Mouse (Mus musculus): Measurements from ENCODE around the gene Trp53i13. TPM values are rescaled to one million over a fixed set of nuclear protein-coding genes. Genes with fewer than 3 reads are reported as not detected.

Gene Trp53i13
- polyA plus RNA-seq, 1 experiment from 2014 or later, result 24.7 TPM

GRCm38 (mm10) chr11:77501971-77502370, 13.8 kb downstream of the Trp53i13 start:
- Histone ChIP-seq H3K27me3 (ENCODE audit: control insufficient read depth, insufficient read depth, low read length) (no peaks in the 10 kb centered on the region), H3K4me1 (ENCODE audit: control insufficient read depth, insufficient read depth, low read length) (peaks cover 21% of the 10 kb centered on the region), H3K27ac (ENCODE audit: low read length) (no peak overlapping the region), H3K4me2 (ENCODE audit: low read depth, low read length) (no peak overlapping the region), H3K4me3 (ENCODE audit: low read length) (no peak overlapping the region), H3K9me3 (replicated peaks; ENCODE audit: control insufficient read depth, low read length) (no peaks in the 10 kb centered on the region), H3K36me3 (ENCODE audit: control insufficient read depth, insufficient read depth) (peaks cover 50% of the 10 kb centered on the region), H3K9ac (ENCODE audit: low read length) (no peak overlapping the region)
- 90% methylated on average over 4 of the region's 4 CpGs for WGBS
- no peak for ATAC-seq (replicated peaks; ENCODE audit: extremely low read depth, insufficient read depth, low FRiP score)

GRCm38 (mm10) chr11:77501392-77501791, 14.4 kb downstream of the Trp53i13 start:
- no peak overlapping the region for H3K4me2 ChIP-seq (ENCODE audit: low read depth, low read length)
- ATAC-seq (replicated peaks; ENCODE audit: extremely low read depth, insufficient read depth, low FRiP score), result no peak
- no peak overlapping the region for H3K9ac ChIP-seq (ENCODE audit: low read length)
- H3K4me3 ChIP-seq (ENCODE audit: low read length), result no peak overlapping the region
- H3K9me3 ChIP-seq (replicated peaks; ENCODE audit: control insufficient read depth, low read length), result no peaks in the 10 kb centered on the region
- no peak overlapping the region for H3K27ac ChIP-seq (ENCODE audit: low read length)
- H3K27me3 ChIP-seq (ENCODE audit: control insufficient read depth, insufficient read depth, low read length), result no peaks in the 10 kb centered on the region
- WGBS, result 19% methylated on average over 5 of the region's 5 CpGs
- H3K4me1 ChIP-seq (ENCODE audit: control insufficient read depth, insufficient read depth, low read length), result peaks cover 25% of the 10 kb centered on the region
- peaks cover 47% of the 10 kb centered on the region for H3K36me3 ChIP-seq (ENCODE audit: control insufficient read depth, insufficient read depth)

- peaks cover 30% of the 10 kb centered on the region for H3K4me1 ChIP-seq (ENCODE audit: control insufficient read depth, insufficient read depth, low read length)
- WGBS, result 83% methylated on average over 17 of the region's 17 CpGs
- peaks cover 40% of the 10 kb centered on the region for H3K36me3 ChIP-seq (ENCODE audit: control insufficient read depth, insufficient read depth)
- H3K9me3 ChIP-seq (replicated peaks; ENCODE audit: control insufficient read depth, low read length), result no peaks in the 10 kb centered on the region
- H3K4me2 ChIP-seq (ENCODE audit: low read depth, low read length), result no peak overlapping the region
- H3K9ac ChIP-seq (ENCODE audit: low read length), result no peak overlapping the region
- no peak overlapping the region for H3K4me3 ChIP-seq (ENCODE audit: low read length)
- H3K27ac ChIP-seq (ENCODE audit: low read length), result no peak overlapping the region
- no peak for ATAC-seq (replicated peaks; ENCODE audit: extremely low read depth, insufficient read depth, low FRiP score)
- no peaks in the 10 kb centered on the region for H3K27me3 ChIP-seq (ENCODE audit: control insufficient read depth, insufficient read depth, low read length)
Measured at GRCm38 (mm10) chr11:77500361-77501325, 15.1 kb downstream of the Trp53i13 start.

GRCm38 (mm10) chr11:77499354-77499753, 16.4 kb downstream of the Trp53i13 start:
- no peak overlapping the region for H3K27ac ChIP-seq (ENCODE audit: low read length)
- no peak overlapping the region for H3K9ac ChIP-seq (ENCODE audit: low read length)
- no peak overlapping the region for H3K4me3 ChIP-seq (ENCODE audit: low read length)
- 80% methylated on average over 7 of the region's 7 CpGs for WGBS
- H3K27me3 ChIP-seq (ENCODE audit: control insufficient read depth, insufficient read depth, low read length), result no peaks in the 10 kb centered on the region
- no peak for ATAC-seq (replicated peaks; ENCODE audit: extremely low read depth, insufficient read depth, low FRiP score)
- H3K4me2 ChIP-seq (ENCODE audit: low read depth, low read length), result no peak overlapping the region
- no peaks in the 10 kb centered on the region for H3K9me3 ChIP-seq (replicated peaks; ENCODE audit: control insufficient read depth, low read length)
- peaks cover 43% of the 10 kb centered on the region for H3K4me1 ChIP-seq (ENCODE audit: control insufficient read depth, insufficient read depth, low read length)
- H3K36me3 ChIP-seq (ENCODE audit: control insufficient read depth, insufficient read depth), result peaks cover 28% of the 10 kb centered on the region

GRCm38 (mm10) chr11:77498261-77499139, 17.3 kb downstream of the Trp53i13 start:
- Histone ChIP-seq H3K4me1 (ENCODE audit: control insufficient read depth, insufficient read depth, low read length) (peaks cover 48% of the 10 kb centered on the region), H3K36me3 (ENCODE audit: control insufficient read depth, insufficient read depth) (peaks cover 22% of the 10 kb centered on the region), H3K4me3 (ENCODE audit: low read length) (no peak overlapping the region), H3K27me3 (ENCODE audit: control insufficient read depth, insufficient read depth, low read length) (no peaks in the 10 kb centered on the region), H3K9ac (ENCODE audit: low read length) (peak overlapping the region; percentile 57), H3K9me3 (replicated peaks; ENCODE audit: control insufficient read depth, low read length) (no peaks in the 10 kb centered on the region), H3K27ac (ENCODE audit: low read length) (peak overlapping the region; percentile 88), H3K4me2 (ENCODE audit: low read depth, low read length) (peak overlapping the region; percentile 13; the same call in 1 of the 2 replicates)
- ATAC-seq (replicated peaks; ENCODE audit: extremely low read depth, insufficient read depth, low FRiP score), result no peak
- 63% methylated on average over 12 of the region's 12 CpGs for WGBS

- H3K9me3 ChIP-seq (replicated peaks; ENCODE audit: control insufficient read depth, low read length), result no peaks in the 10 kb centered on the region
- 34% methylated on average over 4 of the region's 4 CpGs for WGBS
- H3K9ac ChIP-seq (ENCODE audit: low read length), result peak overlapping the region; percentile 57
- peaks cover 16% of the 10 kb centered on the region for H3K36me3 ChIP-seq (ENCODE audit: control insufficient read depth, insufficient read depth)
- H3K27ac ChIP-seq (ENCODE audit: low read length), result peak overlapping the region; percentile 88
- no peaks in the 10 kb centered on the region for H3K27me3 ChIP-seq (ENCODE audit: control insufficient read depth, insufficient read depth, low read length)
- H3K4me2 ChIP-seq (ENCODE audit: low read depth, low read length), result peak overlapping the region; percentile 13; the same call in 1 of the 2 replicates
- H3K4me3 ChIP-seq (ENCODE audit: low read length), result no peak overlapping the region
- no peak for ATAC-seq (replicated peaks; ENCODE audit: extremely low read depth, insufficient read depth, low FRiP score)
- peaks cover 45% of the 10 kb centered on the region for H3K4me1 ChIP-seq (ENCODE audit: control insufficient read depth, insufficient read depth, low read length)
Measured at GRCm38 (mm10) chr11:77497851-77498250, 17.9 kb downstream of the Trp53i13 start.

GRCm38 (mm10) chr11:77497341-77497756, 18.4 kb downstream of the Trp53i13 start:
- H3K36me3 ChIP-seq (ENCODE audit: control insufficient read depth, insufficient read depth), result peaks cover 12% of the 10 kb centered on the region
- H3K27me3 ChIP-seq (ENCODE audit: control insufficient read depth, insufficient read depth, low read length), result no peaks in the 10 kb centered on the region
- H3K9ac ChIP-seq (ENCODE audit: low read length), result peak overlapping the region; percentile 48
- peak overlapping the region; percentile 88 for H3K27ac ChIP-seq (ENCODE audit: low read length)
- peaks cover 45% of the 10 kb centered on the region for H3K4me1 ChIP-seq (ENCODE audit: control insufficient read depth, insufficient read depth, low read length)
- peak; percentile 14; the same call in 1 of the 2 replicates for ATAC-seq (replicated peaks; ENCODE audit: extremely low read depth, insufficient read depth, low FRiP score)
- 50% methylated on average over 6 of the region's 6 CpGs for WGBS
- H3K4me2 ChIP-seq (ENCODE audit: low read depth, low read length), result no peak overlapping the region
- H3K9me3 ChIP-seq (replicated peaks; ENCODE audit: control insufficient read depth, low read length), result no peaks in the 10 kb centered on the region
- no peak overlapping the region for H3K4me3 ChIP-seq (ENCODE audit: low read length)

GRCm38 (mm10) chr11:77495507-77495906, 20.3 kb downstream of the Trp53i13 start:
- no peak overlapping the region for H3K4me3 ChIP-seq (ENCODE audit: low read length)
- no peaks in the 10 kb centered on the region for H3K27me3 ChIP-seq (ENCODE audit: control insufficient read depth, insufficient read depth, low read length)
- H3K27ac ChIP-seq (ENCODE audit: low read length), result no peak overlapping the region; the same call in 1 of the 2 replicates
- no peak overlapping the region for H3K4me2 ChIP-seq (ENCODE audit: low read depth, low read length)
- peaks cover 12% of the 10 kb centered on the region for H3K36me3 ChIP-seq (ENCODE audit: control insufficient read depth, insufficient read depth)
- no peak for ATAC-seq (replicated peaks; ENCODE audit: extremely low read depth, insufficient read depth, low FRiP score)
- peaks cover 60% of the 10 kb centered on the region for H3K4me1 ChIP-seq (ENCODE audit: control insufficient read depth, insufficient read depth, low read length)
- no peaks in the 10 kb centered on the region for H3K9me3 ChIP-seq (replicated peaks; ENCODE audit: control insufficient read depth, low read length)
- peak overlapping the region; percentile 38; the same call in 1 of the 2 replicates for H3K9ac ChIP-seq (ENCODE audit: low read length)

Measured in heart, embryonic 16.5 days (tissue).